Mouse (Mus musculus): ENCODE measurements around the gene Zfp52.

DNA sequence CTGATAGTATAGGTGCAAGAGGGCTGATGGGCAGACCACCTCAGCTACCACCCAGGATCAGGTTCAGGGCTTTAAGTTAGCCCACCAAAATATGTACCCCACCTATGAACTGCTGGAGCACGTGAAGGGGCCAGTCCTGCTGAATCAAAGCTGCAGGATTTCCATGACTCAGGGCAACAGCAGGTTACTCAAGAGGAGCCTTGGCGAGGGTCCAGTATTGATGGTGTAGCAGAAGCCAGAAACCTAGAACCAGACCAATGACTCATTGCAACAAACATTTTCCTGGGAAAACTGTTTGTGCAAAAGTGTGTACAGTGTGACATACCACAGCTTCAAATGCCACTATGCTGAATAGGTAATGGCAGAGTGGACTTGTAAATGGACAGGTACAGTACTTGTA lies 22.5 kb downstream of the Zfp52 start:
- TF ChIP-seq ZNF384 (IDR thresholded peaks at IDR 0.05; ENCODE audit: low read depth, low read length): no peak
- TF ChIP-seq ZC3H11A (IDR thresholded peaks at IDR 0.05; ENCODE audit: borderline replicate concordance, low read depth, low read length): no peak
- no peak for TF ChIP-seq CHD2 (IDR thresholded peaks at IDR 0.05; ENCODE audit: low read depth, low read length)
- TF ChIP-seq HCFC1 (IDR thresholded peaks at IDR 0.05; ENCODE audit: borderline replicate concordance, insufficient read depth, low read length): no peak
- TF ChIP-seq MAFK (IDR thresholded peaks at IDR 0.05; ENCODE audit: insufficient read depth, low read depth, low read length): no peak
